Mouse (Mus musculus) lung, adult 2 months (tissue): ENCODE results near the gene Wasl.

ENCODE experiments used
- CTCF ChIP-seq: fragments of 200-500 bp; IDR thresholded peaks from 2 replicates; pipeline ENCODE4 v1.5.1; 2011; ENCODE audit warnings: mild to moderate bottlenecking, low read length, control low read depth; ENCODE audit not compliant: insufficient read depth
- POLR2A ChIP-seq: fragments of 200-500 bp; IDR thresholded peaks from 2 replicates; pipeline ENCODE4 v1.6.1; 2011; ENCODE audit warnings: low read depth, mild to moderate bottlenecking, control low read depth, low read length, borderline replicate concordance; ENCODE audit errors: extremely low read depth

GRCm38 (mm10) chr6:24605631-24606030, 59.2 kb downstream of the Wasl start:
- TF ChIP-seq POLR2A (no peak), CTCF (no peak)
